Mouse (Mus musculus): ENCODE measurements around the gene Olfr131. TPM values are rescaled to one million over a fixed set of nuclear protein-coding genes. Genes with fewer than 3 reads are reported as not detected.
"Not testable (repeated sequence)": the region's sequence is repeated elsewhere in the genome, so short reads cannot be mapped to it uniquely, and the experiment has no call there.

Gene Olfr131
- not detected for total RNA-seq (2021)
- long read RNA-seq, experiment 1 = 0 reads
- long read RNA-seq, experiment 2 = 0 reads

DNA sequence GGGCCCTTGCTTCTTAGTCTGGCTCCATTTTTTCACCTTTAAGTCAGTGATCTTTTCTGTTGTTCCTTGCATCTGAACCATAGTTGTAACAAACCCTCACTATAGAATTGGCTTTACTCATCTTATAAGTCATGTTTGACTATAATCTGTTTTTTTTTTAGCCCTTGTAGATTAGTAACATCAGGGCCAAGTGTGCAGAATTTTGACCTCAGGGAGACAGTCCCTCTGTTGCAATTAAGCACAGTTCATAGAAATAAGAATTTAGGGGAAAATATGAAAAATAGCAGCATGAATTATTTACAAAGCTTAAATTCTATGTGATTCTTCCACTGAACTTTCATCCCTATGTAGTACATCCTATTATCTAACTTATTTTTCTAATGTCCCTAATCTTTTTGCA lies at the start of gene Olfr131:
Gene Olfr131 (minus strand): TSS at position 101 of the 400 bp plus-strand sequence.
- no peak for DNase-seq (ENCODE audit: low spot score in 2 of 2)

- no peak for DNase-seq (ENCODE audit: low spot score in 2 of 2)
These were observed 45.9 kb upstream of the Olfr131 start, which contains the start of gene Olfr132 for GRCm38 (mm10) chr17:38134426-38134825. Gene Olfr132 (minus strand): TSS chr17:38134526.

DNA sequence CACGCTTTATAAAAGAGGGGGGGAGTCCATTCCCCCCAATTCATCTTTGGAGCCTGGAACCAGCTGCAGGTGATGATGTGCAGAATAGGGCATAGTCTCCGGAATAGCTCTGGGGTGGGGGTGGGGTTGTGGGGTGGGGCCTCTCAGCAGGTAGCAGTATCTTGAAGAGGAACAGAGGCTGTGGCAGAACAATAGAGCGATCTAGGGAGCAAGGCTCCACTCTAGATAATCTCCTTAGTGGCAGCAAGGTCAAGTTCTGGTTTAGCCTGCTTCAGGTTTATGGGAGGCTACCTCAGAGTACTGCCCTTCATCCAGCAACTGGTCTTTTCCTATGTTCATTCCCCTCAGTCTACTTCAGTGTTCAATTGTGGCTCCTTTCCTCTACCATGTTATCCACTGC lies 36.9 kb upstream of the Olfr131 start:
- DNase-seq (ENCODE audit: low spot score in 2 of 2) = not testable (repeated sequence)

DNA sequence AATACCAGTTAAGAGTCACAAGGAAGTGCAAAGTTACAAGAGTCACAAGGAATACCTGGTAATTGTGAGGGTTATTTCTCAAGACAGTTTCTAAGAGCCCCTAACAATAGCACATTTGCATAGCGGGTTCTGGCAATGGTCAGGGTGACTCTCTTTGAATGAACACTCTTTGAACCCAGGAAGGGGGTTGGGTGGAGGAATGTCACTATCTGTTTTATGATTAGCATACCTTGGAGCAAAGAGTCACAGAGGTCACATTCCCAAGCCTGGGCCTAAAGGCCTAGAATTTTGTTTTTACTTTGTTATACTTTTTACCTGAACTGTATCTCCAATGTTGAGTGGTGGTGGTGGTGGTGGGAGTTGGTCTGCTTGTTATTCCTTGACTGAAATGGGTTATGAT lies 35.7 kb upstream of the Olfr131 start:
- not testable (repeated sequence) for DNase-seq (ENCODE audit: low spot score in 2 of 2)

DNA sequence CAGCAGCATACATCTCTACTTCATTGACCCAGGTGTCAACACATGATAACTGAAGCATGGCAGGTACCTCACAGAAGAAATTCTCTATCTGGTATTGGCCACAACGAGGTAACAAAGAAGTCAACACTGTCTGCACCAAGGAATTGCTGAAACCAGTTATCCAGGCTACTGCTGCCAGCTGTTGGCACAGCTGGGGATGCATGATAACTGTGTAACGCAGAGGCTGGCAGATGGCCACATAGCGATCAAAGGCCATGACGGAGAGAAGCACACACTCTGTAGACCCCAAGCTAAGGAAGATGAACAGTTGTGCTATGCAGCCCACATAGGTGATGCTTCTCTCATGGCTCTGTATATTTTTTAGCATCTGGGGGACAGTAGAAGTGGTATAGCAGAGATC lies 6.1 kb downstream of the Olfr131 start:
- no peak for DNase-seq (ENCODE audit: low spot score in 2 of 2)

DNA sequence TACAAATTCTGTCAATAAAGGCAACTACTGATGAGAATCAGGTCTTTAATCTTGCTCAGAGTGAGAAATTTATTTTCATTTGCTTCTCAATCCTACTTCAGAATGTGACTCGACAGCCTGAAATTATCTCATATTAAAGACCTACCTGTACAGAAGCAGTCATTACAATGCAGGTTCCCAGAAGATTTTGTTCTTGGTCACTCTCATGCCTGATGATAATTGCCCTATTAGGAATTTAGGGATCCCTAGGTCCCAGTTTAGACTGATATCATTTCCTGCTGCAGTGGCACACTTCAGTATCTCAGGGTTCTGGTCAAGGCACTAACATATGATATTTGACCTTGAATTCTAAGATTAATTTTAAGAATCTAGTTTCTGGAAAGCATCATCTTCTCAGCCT lies 24.9 kb downstream of the Olfr131 start, which contains the start of gene Olfr130:
Gene Olfr130 (plus strand): TSS at position 301 of the 400 bp plus-strand sequence.
- DNase-seq (ENCODE audit: low spot score in 2 of 2) = no peak

DNA sequence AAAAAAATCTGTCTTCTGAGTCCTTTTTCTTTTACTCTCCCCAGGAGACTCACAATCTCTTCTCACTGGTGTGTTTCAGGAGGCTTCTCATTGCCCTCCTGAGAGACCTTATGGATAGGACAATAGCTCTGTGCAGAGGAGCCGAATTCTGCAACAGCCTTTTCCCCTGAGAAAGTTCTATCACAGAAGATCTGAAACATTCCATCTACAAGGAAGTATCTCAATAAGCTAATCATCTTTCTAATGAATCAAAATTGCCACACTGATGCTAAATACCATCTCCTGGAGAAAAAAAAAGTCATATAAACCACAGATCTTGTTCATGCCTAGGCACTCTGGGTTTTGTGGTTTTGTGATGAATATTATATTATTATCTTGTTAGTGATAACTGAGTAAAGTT lies 28.5 kb downstream of the Olfr131 start, which contains the start of gene Olfr129:
Gene Olfr129 (minus strand): TSS at position 101 of the 400 bp plus-strand sequence.
- no peak for DNase-seq (ENCODE audit: low spot score in 2 of 2)

Other genes starting within 250 kb of the Olfr131 start
- not detected for gene Olfr126, start 241.2 kb downstream of the Olfr131 start, total RNA-seq (2021)
- gene Olfr127, start 188.3 kb downstream of the Olfr131 start, total RNA-seq (2021) = not detected
- gene Olfr128, start 168.1 kb downstream of the Olfr131 start, total RNA-seq (2021) = not detected
- gene Olfr761, start 135.6 kb downstream of the Olfr131 start, total RNA-seq (2021) = not detected
- gene Olfr129, start 28.6 kb downstream of the Olfr131 start, total RNA-seq (2021) = not detected
- not detected for gene Olfr130, start 24.8 kb downstream of the Olfr131 start, total RNA-seq (2021)
- not detected for gene Olfr132, start 45.8 kb upstream of the Olfr131 start, total RNA-seq (2021)
- gene Olfr133, start 56.6 kb upstream of the Olfr131 start, total RNA-seq (2021) = not detected
- not detected for gene Olfr134, start 82.7 kb upstream of the Olfr131 start, total RNA-seq (2021)
- gene Olfr135, start 115.6 kb upstream of the Olfr131 start, total RNA-seq (2021) = not detected
- not detected for gene Olfr138, start 172.3 kb upstream of the Olfr131 start, total RNA-seq (2021)
- not detected for gene Olfr137, start 218.9 kb upstream of the Olfr131 start, total RNA-seq (2021)
- gene Olfr136, start 241.1 kb upstream of the Olfr131 start, total RNA-seq (2021) = not detected